Mouse (Mus musculus) kidney, adult 2 months (tissue): ENCODE measurements at regions not wholly inside any gene's neighbourhood (a gene's known extent, or its start where the extent isn't known, plus 50 kb on each side); places are given as distances from the start of the nearest gene placed in this dataset.

ENCODE experiments used
- DNase-seq: peaks from one replicate; pipeline ENCODE4 v3.0.0; 2021
- H3K27ac ChIP-seq: fragments of 200-500 bp; 2 replicates; pipeline ENCODE4 v1.5.1; 2012; ENCODE audit warnings: low read depth, low read length, control low read depth, inconsistent platforms; ENCODE audit not compliant: insufficient read depth
- H3K27me3 ChIP-seq: fragments of 200-500 bp; replicated peaks from 2 replicates; pipeline ENCODE4 v1.6.1; 2012; ENCODE audit warnings: mild to moderate bottlenecking, moderate library complexity, low read length, inconsistent platforms; ENCODE audit not compliant: control insufficient read depth, insufficient read depth
- H3K36me3 ChIP-seq: fragments of 200-500 bp; 2 replicates; pipeline ENCODE4 v1.6.1; 2012; ENCODE audit warnings: mild to moderate bottlenecking, moderate library complexity, low read length, inconsistent platforms; ENCODE audit not compliant: control insufficient read depth, insufficient read depth
- H3K4me1 ChIP-seq: fragments of 200-500 bp; 2 replicates; pipeline ENCODE4 v1.6.1; 2011; ENCODE audit warnings: low read length; ENCODE audit not compliant: control insufficient read depth, insufficient read depth
- H3K4me3 ChIP-seq: fragments of 200-500 bp; 2 replicates; pipeline ENCODE4 v1.5.1; 2011; ENCODE audit warnings: mild to moderate bottlenecking, low read depth, low read length, control low read depth; ENCODE audit not compliant: insufficient read depth
- CTCF ChIP-seq: fragments of 200-500 bp; conservative IDR thresholded peaks from 2 replicates; pipeline ENCODE4 v1.5.1; 2011; ENCODE audit warnings: low read depth, mild to moderate bottlenecking, control low read depth, low read length, moderate library complexity, mixed read lengths; ENCODE audit not compliant: insufficient read depth, insufficient read length
- POLR2A ChIP-seq: fragments of 200-500 bp; IDR thresholded peaks from one replicate; pipeline ENCODE4 v1.6.1; 2011; ENCODE audit warnings: low read depth, low read length, control low read depth
- WGBS: fragments of 180-500 bp; shearing (Covaris S2); methylation state at CpG from one replicate; pipeline ENCODE4 v1.1.7; 2018; 5-methylcytosine and 5-hydroxymethylcytosine counted together

DNA sequence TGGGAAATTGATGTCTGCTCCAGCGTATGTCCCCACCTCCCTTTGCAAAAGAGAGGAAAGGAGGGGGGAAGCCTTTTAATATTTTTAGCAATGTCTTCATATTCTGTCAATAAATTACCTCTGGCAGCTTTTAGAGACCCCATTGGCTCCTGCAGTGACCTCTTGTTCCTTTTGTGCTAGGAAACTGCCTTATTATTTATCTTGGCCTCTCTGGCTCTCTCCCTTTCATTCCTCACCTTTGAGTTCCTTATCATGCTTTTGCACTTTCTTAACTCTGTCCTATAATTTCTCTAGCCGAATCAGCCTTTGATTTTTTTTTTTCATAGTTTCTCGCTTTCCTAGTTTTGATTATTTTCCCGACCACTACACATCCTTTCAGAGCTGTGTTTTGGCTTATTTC is 548.7 kb downstream of the Bnc2 start:
- H3K27me3 ChIP-seq: no peaks in the 10 kb centered on the region
- H3K27ac ChIP-seq: no peak overlapping the region
- TF ChIP-seq POLR2A (no peak), CTCF (no peak)
- no peak overlapping the region for H3K4me3 ChIP-seq
- DNase-seq: no peak
- H3K4me1 ChIP-seq: no peaks in the 10 kb centered on the region
- WGBS: 55% methylated on average over 4 of the region's 4 CpGs
- H3K36me3 ChIP-seq: no peaks in the 10 kb centered on the region

DNA sequence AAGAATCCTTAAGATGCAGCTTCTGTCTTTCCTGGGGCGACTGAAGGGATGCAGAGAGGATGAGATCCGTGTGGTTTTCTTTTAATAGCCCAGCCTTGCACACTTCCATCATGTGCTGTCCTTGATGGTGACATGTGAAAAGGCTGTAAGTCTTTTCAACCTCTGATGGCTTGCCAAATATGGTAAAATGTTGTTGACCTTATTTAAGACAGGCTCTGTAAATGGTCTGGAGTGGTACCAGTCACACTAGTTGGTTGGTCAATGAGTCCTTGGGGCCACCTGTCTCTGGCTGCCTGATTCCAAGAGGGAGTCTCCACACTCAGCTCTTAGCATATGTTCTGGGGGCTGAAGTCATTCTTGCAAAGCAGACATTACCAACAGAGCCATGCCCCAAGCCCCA is 547.7 kb downstream of the Bnc2 start:
- Histone ChIP-seq H3K36me3 (no peaks in the 10 kb centered on the region), H3K27ac (no peak overlapping the region), H3K4me3 (no peak overlapping the region), H3K27me3 (no peaks in the 10 kb centered on the region), H3K4me1 (0 out of 2 replicates have a peak, but pooled peaks cover 2% of the 10 kb centered on the region)
- 69% methylated on average over 2 of the region's 2 CpGs for WGBS
- TF ChIP-seq POLR2A (no peak), CTCF (no peak)
- DNase-seq: no peak

DNA sequence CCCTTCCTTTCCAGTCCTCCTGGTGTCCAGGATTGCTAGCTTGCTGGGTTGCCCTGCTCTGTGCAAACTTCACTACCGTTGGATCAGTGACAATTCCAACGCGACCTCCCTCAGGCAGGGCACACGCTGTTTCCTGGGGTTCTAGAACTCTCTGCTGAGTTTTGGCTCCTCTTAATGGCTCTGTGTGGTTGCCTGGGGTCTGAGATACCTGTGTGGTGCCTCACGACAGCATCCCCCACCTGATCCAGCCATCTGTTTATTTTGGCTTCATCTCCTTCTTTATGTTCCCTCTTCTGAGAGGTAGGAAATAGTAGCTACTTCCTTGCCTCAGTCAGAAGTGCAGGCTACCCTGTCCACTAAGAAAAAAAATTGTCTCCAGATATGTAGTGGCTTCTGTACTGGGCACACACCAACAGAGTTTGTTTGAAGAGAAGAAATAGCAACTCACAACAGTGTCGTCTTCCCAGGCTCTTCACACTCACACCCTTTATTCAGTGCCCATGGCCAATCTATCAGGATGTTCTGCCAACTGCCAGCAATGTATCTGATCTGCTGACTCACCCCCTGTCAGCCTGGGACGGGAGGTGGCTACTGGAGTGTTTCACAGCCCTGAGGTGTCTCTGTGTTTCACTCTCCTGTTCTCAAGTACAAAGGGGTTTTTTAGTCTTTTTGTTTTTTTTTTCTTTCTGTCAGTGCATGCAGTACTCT is 544.1 kb downstream of the Bnc2 start:
- DNase-seq: no peak
- peaks cover 7% of the 10 kb centered on the region; the same call in 1 of the 2 replicates for H3K4me1 ChIP-seq
- TF ChIP-seq CTCF (no peak), POLR2A (no peak)
- no peaks in the 10 kb centered on the region for H3K27me3 ChIP-seq
- no peak overlapping the region for H3K4me3 ChIP-seq
- no peaks in the 10 kb centered on the region for H3K36me3 ChIP-seq
- no peak overlapping the region for H3K27ac ChIP-seq
- WGBS: 55% methylated on average over 7 of the region's 7 CpGs

DNA sequence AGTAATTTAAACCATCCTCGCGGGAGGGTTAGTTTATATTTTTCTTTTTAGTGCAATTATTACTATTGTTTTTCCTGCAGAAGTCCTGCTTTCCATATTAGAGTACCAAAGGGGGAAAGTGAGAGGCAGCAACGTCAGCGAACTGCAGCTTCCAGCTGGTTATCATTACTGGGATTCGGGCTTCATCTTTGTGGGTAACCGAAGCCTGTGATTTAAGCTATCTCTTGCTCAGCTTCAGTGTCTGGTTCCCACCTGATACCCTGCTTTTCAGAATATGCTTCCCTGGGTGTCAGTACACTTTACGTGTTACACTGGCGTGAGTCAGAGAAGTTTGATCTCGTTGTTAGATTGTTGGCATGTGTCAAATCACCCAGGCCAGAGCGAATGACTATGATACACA is 539.3 kb downstream of the Bnc2 start:
- H3K27ac ChIP-seq: no peak overlapping the region
- TF ChIP-seq CTCF (no peak), POLR2A (no peak)
- no peak for DNase-seq
- no peak overlapping the region for H3K4me3 ChIP-seq
- H3K36me3 ChIP-seq: no peaks in the 10 kb centered on the region
- peaks cover 7% of the 10 kb centered on the region; the same call in 1 of the 2 replicates for H3K4me1 ChIP-seq
- 78% methylated on average over 10 of the region's 10 CpGs for WGBS
- no peaks in the 10 kb centered on the region for H3K27me3 ChIP-seq

DNA sequence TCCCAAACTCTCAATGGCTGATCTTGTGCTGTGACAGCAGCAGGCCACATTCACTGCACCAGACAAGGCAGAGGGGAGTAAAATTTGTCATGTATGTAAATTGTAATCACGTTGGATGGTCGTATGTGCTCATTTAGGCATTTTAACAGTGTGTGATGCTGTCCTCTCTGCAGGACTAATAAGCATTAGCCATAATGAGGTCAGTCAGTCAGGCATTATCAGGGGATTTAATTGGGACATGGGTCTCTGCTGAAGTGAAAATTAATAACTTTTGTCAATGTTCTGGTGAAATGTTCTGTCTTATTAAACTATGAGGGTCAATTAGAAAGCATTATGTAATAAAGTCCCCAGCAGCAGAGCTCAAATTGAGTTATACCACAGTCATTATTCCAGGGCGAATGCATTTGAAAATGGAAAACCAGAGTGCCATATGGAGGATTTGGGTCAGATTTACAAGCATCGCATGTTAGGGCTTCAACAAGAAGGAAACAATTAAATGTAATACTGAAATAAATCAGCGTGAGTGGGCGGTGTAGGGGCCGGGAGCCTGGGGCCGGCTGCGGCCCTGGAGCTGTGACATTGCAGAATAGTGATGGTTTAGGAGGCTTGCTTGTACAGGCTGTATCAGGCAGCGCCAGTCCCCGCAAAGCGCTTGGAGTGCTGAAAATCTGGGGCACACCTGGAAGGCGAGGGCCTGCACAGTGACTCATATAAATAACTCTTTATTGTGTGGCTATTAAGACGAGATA is 537.7 kb downstream of the Bnc2 start:
- H3K4me3 ChIP-seq: no peak overlapping the region
- peaks cover 6% of the 10 kb centered on the region; the same call in 1 of the 2 replicates for H3K4me1 ChIP-seq
- DNase-seq: no peak
- WGBS: 66% methylated on average over 14 of the region's 14 CpGs
- no peak overlapping the region for H3K27ac ChIP-seq
- TF ChIP-seq CTCF: no peak
- TF ChIP-seq POLR2A: no peak
- H3K27me3 ChIP-seq: no peaks in the 10 kb centered on the region
- H3K36me3 ChIP-seq: no peaks in the 10 kb centered on the region

DNA sequence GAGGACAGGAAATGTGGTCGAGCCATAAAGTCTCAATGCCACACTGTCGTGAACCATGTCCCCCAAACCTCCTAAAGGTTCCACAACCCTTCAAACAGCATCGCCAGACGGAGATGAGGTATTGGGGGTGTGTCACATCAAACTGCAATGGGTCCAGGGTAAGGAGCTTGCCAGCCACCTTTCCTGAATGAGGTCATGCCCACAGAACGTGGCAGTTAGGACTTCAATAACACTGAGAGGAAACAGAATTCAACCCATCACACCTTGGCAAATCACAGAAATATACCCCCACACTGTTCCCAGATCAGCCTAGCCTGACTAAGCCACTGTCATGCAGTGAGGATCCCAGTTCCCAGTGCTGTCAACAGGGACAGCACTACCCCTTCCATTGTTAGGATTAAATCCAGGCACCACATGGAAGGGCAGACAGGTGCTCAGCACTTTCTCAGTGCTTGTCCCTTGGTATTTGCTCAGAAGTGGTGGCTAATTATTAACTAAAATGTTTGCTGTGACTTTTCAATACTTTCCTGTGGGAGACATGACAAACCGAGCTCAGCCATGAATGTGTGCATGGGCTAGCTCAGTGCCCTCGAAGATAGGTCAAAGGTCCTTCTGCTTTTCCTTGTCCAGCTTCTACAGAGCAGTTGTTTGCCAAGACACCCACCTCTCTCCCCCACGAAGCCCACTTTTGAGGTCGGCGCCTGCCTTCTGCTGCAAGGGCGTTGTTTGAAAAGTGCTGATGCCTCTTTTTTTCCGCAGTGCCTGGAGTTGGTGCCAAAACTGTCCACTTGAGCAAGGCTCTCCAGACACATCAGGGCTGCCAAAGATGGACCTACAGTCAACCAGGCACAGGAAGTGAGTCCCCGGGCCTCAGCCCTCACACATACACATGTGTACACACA is 525.7 kb downstream of the Bnc2 start:
- Histone ChIP-seq H3K27ac (no peak overlapping the region), H3K36me3 (no peaks in the 10 kb centered on the region), H3K27me3 (no peaks in the 10 kb centered on the region), H3K4me1 (peaks cover 4% of the 10 kb centered on the region; the same call in 1 of the 2 replicates), H3K4me3 (no peak overlapping the region)
- DNase-seq: peak; percentile 82
- WGBS: 56% methylated on average over 13 of the region's 13 CpGs
- TF ChIP-seq POLR2A: no peak
- no peak for TF ChIP-seq CTCF
